Mouse (Mus musculus): Measurements from ENCODE around the gene Tns1. TPM values are rescaled to one million over a fixed set of nuclear protein-coding genes. Genes with fewer than 3 reads are reported as not detected.
A peak's percentile ranks its signal among the peaks of the same experiment; 100 is the strongest.

Tns1 gene
- total RNA-seq, 2 experiments from 2014 or later, result 49.6 to 52.2 TPM

DNA sequence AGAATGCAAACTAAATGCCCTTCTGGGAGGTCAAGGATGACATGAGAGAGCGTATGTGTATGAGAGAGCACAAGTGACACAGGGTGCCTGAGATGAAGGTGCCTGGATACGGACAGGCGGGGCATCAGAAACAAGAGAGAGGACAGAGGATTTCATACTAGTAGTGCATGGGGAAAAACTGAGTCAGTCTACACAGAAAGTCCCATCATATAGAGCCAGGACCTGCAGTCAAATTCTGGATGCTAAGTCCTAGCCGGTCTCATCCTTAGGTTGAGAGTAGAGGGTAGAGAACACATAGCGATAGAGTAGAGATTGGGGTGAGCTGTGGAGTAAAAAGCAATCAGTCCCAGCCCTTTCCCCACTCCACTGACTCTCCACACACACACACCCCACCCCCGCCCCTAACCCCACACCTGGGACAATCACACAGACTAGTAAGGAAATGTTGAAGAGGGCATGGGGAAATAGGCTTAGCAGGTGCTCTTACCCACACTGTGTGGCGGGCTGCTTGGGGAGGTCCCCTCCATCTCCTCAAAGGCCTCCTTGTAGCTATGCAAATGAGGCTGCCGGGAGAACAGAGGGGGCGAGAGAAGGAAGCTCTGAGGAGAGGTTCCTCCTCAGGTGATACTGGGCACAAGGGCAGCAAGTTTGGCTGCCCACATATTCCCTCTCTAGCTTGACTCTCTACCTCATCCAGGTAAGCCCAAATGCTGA lies 183.6 kb downstream of the Tns1 start:
- no peak for DNase-seq (ENCODE audit: low spot score in 2 of 2)

DNA sequence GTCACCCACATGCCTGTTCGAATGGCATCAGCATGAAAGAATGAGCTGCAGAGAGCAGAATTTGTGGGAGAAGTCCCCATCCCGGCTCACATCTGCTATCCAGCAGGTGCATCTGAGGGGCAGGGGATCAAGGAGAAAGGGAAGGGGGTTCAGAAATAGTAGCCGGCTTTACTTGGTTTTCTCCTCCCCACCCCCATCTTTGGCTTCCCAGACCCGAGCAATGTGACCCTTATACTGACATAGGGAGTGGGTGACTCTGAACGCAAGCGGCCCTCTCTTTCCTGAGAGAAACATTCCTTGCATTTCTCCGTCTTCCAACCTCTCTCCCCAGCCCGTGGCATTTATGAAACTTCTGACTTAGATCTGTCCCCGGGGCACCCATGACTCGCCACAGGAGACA lies 185.7 kb downstream of the Tns1 start:
- DNase-seq (ENCODE audit: low spot score in 2 of 2), result no peak

DNA sequence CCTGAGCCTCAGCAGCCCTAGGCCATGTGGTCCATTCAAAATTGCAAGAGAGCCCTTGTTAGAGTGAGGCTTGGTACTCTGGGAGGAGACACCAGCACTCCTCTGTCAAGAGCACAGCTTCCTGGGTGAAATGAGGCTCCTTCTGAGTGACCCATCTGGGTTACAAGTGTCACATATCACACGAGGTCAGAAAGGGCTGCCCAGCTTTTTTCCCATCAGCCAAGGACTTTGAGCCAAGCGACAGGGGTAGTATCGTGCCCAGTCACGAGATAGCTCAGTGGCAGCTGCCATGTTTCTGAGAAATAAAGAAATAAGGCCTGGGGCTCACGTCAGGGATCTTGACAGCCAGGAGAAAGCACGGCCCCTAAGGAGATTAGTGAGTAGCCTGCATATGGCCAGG lies 186.4 kb downstream of the Tns1 start:
- DNase-seq (ENCODE audit: low spot score in 2 of 2), result no peak

DNA sequence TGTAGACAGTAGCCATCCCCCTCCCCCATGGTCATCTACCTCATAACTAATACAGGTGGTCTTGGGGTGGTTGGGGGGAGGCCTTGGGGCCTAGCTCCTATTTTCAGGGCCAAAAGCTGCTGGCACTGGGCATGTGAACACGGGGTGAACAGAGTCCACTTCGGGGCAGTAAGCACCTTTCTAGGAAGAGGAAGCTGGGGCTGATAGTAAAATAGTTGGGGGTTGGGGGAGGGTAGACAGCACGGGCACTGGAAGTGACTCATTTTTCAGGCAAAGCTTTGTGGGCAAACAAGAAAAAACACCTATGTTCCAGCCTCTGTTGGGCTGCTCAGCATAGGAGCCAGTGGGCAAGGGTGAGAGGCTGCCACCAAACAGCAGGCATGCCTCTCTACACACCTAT lies 187.7 kb downstream of the Tns1 start:
- no peak for DNase-seq (ENCODE audit: low spot score in 2 of 2)

DNA sequence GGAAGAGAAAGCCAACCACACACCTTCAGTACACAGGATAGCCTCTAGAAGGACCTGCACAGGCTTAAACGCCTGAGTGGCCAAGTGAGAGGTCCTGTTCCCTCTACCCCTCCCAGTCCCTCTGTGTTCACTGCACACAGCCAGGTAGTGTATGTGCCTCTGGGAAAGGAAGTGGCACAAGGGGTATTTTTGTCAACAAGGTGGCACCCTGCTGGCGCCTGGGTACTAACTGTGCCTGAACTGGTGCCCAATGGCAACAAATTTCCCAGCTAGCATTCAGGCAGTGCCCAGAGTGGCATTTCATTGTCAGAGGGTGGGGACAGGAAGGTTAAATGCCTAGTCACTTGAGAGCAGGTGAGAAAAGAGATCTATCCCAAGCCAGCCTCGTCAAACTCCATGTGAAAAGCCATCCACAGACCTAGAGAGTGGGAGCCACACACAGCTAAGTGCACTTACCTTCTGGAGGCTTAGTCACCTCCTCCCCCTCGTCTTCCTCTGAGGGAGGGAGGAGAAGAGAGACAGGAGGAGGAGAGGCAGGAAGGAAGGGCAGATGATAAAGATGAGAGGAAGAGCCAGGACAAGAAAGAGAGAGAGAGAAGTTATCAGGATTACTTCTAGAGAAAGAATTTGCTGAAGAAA lies 188.7 kb downstream of the Tns1 start:
- DNase-seq (ENCODE audit: low spot score in 2 of 2), result peak in 1 of 2 experiments; percentile 59

DNA sequence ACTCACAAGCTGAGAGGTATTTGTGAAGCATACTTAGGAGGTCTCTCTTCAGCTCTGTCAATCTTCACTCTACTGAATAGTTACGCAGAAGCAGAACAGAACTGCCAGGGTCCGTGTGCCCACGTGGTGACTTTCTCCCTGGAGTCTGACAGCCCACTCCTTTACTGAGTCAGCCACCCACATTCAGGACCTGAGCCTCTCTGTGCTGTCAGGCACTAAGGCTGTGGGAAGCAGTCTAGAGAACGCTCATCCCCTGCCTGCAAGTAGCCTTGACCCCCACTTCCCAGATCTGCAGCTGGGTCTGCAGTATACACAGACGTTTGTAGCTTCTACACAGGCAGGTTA lies 191.1 kb downstream of the Tns1 start:
- no peak for DNase-seq (ENCODE audit: low spot score in 2 of 2)

DNA sequence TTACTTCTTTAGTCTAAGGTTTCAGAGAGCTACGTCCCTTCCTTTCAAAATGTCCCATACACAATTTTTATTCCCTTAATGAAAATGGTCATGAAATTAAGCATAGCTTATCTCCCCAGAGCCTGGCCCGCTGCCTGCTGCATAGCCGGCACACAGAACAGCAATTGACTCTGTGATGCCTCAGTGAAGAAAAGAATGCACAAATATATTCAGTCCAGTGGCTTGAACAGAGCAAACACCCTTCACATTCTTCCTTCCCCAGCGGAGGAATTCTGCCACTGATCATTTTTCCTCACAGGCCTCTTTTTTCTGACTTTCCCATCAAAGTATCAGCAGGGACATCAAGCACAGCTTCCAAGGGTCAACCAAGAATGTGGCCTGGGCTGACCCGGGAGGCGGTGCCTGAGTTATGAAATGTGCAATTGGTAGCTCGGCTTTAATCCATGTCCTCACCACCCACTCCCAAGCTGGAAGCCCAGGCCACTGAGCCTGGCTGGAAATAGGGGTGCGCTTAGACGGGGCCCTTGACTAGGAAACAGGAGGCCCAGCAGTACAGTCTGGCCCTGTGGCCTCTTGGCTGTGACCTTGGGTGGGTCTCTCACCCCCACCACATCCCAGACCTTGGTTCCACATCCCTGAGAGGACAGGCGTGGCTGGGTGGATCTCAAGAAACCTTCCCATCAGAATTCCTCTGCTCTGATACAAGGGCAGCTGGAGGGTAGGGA lies 191.7 kb downstream of the Tns1 start:
- DNase-seq (ENCODE audit: low spot score in 2 of 2), result no peak

DNA sequence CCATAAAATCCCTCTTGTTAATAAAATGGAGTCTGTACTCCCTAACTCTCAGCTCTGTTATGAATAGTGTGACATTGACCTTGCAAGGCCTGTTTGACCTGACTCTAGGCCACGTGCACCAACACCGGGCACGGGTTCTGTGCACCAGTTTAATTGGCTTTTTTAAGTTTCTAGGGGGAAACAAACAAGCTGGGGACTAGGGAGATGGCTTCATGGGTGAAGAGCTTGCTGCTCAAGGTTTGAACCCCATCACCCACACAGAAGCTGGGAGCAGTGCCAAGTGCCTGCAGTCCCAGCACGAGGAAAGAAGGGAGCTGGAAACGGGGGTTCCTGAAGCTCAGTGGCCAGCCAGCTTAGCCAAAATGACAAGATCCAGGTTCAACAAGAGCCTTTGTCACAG lies 192.4 kb downstream of the Tns1 start:
- DNase-seq (ENCODE audit: low spot score in 2 of 2), result no peak

DNA sequence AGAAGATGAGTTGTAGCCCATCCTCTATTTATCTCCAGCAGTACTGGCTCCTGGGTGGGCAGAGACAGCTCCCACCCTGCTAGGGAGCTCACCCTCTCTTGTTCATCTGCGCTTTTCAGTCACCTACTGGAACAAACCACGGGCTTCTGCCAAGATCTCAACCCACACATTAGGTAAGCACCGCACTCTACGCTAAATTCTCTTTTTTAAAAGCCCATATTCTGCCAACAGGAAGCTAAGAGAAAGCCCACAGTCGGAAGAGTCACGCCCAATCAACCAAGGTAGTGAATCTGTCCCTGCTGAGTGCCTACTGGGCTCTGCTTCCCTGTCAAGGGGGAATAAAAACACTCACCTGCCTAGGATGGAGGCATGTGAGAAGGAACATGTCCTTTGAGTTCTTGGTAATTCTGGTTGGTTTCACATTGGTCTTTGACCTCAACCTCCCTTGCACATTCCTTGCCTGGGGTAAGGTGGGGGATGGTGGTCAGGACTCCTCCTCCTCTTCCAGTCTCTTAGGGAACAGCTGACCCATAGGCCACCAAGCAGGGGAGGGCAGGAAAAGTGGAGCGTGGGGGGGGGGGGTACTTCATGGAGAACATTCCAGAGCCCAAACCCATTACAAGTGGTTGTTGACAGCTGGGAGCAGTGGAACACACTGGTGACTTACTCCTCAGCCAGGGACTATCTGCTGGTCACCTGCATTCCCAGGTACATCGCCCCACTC lies 193.7 kb downstream of the Tns1 start:
- no peak for DNase-seq (ENCODE audit: low spot score in 2 of 2)

DNA sequence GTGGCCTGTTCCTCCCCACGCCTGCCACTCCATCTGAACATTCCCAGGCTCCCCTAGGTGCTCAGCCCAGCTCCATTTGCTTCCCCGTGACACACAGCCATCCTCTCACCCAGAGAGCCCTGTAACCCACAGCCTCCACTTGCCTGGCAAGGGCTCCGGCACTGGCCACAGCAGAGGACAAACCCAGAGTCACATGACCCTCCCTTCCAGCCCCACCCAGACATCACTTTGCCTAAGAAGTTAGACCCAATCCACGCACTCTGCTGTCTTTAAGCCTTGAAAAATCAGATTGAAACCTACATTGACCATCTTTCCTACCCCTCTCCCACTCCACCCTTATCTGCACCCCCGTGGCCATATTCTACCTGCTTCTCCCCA lies 194.3 kb downstream of the Tns1 start:
- no peak for DNase-seq (ENCODE audit: low spot score in 2 of 2)

DNA sequence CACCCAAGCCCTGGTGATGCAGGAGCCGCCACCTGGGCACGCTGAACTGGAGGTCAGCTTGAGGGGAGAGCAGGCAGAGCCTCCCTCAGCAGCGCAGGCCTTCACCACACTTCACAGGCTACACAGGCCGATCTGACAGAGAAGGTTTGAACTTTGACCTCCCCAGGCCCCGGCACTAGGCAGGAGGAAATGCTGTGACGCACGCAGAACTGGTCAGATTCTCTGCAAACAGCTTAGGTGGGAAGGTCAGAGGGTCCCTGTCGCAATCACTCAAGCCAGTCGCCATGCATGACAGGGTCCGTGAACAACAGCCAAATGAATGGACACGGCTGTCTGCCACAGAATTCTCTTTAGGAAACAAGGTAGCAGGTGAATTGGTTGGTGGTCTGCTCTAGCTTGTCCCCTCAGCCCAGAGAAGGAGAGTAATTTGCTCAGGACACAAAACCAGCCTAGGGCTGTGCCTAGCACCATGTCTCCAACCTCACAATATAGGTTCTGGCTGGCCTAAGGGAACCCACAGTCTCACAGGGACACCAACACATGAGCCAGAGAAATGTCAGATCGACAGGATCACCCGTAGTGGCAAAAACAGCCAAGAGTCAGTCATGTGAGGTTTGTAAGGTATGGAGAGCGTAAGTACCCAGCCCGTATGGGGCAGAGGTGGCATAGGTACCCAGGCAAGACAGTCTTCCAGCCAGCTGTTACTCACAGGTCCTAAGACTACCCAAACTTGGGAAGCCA lies 194.9 kb downstream of the Tns1 start:
- no peak for DNase-seq (ENCODE audit: low spot score in 2 of 2)

DNA sequence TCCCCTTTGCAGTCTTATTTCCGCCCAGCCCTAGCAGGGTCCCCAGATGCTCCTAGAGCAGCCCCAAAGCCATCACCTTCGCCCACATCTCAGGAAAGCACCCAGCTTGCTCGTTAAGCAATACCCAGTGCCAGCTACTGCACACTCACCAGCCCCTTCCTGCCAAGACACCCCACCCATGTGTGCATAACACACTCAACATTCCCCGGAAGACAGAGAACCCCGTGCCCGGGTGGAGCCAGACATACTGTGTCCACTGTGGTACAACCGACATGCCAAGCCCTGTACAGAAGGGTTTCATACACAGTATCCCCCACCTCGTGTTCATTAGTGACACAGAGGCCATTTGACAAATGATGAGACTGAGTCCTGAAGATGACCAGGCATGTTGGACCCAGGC lies 195.9 kb downstream of the Tns1 start:
- DNase-seq (ENCODE audit: low spot score in 2 of 2), result no peak

DNA sequence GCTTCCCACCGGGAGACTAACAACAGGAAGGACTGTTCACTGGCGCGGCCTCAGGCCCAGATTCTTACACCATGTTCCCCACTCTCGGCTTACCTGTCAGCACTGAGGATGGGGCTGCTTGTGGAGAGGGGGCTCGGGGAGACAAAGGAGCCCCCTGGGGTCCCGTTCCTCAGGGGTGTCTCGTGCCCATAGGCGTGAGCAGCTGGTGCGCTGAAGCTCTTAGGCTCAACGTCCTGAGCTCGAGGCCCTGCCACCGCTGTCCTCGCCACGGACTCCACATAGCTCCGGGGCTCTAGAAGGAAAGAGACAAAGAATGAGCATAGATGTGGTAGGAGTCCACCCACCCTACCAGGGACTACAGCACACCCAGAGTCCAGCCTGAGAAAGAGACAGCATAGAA lies 196.4 kb downstream of the Tns1 start:
- no peak for DNase-seq (ENCODE audit: low spot score in 2 of 2)

DNA sequence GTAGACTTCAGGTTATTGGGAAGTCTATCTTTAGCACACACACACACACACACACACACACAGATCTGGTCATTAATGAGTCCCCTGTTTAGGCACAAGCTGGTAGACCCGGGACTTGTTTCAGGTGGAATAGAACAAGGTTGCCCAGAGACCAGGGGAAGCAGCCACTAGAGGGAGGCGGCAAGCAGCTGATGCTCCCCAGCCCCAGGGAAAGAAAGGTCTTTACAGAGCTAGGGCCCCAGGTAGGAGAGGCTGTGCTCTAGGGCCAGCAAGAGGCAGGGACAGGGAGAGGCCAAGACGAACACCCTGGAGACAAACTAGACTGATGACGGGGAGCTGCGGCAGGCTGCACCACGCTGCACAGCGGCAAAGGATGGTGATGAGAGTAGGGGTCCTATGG lies 198.0 kb downstream of the Tns1 start:
- DNase-seq (ENCODE audit: low spot score in 2 of 2), result no peak

DNA sequence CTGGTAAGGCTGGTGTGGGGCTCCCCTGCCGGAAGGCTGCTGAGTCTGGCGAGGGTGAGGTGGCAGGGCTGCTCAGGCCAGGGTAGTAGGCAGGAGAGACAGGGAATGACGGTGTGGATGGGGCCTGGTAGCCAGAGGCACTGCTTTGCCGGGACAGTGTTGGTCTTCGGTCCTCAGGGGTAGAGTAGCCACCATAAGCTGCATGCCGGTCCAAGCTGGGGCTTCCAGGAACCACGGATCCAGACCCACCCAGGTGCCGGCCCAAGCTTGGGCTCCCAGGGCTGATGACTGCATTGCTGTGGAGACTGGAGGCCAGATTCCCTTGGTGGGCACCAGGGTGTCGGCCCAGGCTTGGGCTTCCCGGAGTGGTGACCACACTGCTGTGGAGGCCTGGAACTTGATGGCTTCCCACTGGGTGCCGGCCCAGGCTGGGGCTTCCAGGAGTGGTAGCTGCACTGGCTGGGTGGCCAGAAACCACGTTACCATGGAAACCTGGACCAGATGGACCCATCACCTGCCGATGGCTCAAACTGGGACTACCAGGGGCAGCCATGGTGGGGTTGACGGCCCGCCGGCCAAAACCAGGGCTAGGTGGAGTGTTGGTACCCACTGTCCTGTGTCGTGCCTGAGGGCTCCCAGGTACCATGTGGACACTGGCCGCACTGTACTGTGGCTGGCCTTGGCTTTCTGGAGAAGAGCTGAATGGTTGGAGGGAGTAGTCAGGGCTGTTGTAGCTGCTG lies 199.2 kb downstream of the Tns1 start:
- no peak for DNase-seq (ENCODE audit: low spot score in 2 of 2)

DNA sequence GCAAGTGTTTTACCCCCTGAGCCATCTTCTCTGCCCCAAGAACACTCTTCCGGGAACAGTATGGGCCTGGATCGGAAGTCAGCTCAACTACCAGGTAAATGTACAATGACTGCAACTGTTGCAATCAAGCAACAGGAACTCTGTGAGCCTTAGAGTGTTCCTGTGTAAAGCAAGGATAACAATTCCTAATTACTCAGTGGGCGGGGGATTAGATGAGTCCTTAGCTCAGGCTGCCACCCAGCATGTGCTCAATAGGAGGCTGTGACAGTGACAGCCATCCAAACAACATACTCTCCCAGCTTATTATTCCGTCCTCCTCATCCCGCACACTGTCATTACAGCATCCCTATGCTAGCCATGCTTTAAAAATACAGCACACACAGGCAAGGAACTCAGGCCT lies 200.0 kb downstream of the Tns1 start:
- no peak for DNase-seq (ENCODE audit: low spot score in 2 of 2)

DNA sequence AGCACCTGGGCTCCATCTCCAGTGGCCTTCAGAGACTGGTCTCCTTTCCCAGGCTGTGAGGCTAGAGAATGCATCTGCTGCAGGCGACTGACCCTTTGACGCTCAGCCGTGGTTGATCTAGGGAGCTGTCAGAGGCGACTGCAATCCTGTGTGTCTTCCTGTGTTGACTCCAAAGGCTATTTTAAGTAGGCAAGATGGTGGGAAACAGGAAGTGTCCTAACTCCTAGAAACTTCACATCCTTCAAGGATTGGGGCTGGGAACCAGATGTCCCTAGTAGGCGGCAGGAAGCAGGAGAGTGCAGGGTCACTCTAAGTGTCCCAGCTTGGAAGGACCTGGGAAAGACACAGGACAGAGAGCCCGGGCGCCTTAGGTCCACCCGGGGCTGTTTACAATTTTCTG lies 201.1 kb downstream of the Tns1 start:
- DNase-seq (ENCODE audit: low spot score in 2 of 2), result no peak

DNA sequence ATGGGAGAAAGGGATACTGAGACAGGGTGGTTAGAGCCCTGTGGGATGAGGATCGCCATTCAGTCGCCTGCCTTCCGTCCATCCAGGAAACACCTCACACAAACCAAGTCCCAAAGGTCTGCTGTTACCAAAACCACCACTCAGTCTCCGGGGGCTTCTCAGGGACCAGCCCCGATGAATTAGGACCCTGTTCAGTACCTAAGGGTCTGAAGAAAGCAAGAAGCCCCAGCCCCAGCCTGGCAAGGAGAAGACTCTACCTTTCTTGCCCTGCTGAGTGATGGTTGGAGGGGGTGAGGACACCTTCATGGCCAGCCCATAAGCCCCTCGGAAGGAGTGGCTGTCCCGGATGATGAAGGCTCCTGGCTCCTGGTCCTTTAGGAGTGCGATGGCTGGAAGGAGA lies 203.5 kb downstream of the Tns1 start:
- DNase-seq (ENCODE audit: low spot score in 2 of 2), result no peak

DNA sequence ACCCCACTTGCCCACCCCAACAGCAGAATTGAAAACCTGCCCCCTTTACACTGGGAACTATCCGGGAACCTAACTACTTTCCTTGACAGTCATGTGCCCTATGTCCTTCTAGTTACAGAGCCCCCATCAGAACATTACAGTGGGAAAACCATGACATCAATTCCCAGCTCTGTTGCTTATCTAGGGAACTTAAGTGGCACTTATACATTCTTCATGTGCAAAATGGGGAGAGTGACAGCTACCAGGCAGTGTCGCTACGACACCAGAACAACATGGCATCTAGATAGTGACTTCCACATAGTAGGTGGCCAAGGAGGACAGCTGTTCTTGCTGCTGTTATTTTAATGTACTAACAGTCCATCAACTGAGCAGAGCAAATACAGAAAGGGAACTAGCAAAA lies 204.3 kb downstream of the Tns1 start:
- DNase-seq (ENCODE audit: low spot score in 2 of 2), result no peak

DNA sequence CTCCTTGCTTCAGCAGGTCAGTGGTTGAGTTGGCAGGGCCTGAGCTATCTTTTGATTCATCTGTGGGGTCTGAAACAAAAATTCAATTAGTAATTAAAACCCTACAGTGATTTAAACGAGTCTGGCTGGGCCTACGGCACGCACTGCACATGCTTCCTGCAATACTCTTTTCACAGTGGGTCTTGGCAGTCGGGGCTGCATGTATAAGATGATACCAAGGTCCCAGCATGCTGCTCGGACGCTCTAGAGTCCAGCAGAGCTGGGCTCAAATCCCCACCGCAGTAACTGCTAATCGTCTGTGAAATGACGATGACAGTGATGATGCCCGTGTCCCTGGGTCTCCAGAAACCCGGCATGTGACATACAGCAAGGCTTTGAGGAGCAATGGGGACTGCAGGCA lies 206.2 kb downstream of the Tns1 start:
- DNase-seq (ENCODE audit: low spot score in 2 of 2), result no peak

DNA sequence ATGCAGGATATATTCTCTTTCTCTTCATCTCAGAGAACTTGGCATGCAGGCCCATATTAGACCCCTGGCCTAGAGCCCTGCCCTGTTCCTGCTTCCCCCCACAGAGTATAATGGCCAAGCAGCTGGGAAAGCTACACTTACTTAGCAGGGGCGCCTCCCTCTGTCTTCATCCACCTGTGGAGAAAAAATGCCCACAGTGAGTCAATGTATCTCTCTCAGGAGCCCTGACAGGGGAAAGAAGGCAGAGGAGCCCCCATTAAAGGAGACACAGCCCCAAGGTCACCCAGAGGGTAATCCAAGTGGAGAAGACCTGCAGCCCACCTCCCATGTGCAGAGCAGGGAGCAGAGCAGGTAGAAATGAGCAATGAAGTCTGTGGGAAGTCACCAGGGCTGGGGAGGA lies 208.0 kb downstream of the Tns1 start:
- DNase-seq (ENCODE audit: low spot score in 2 of 2), result no peak

All from layer of hippocampus, postnatal 14 days (tissue).